Mouse (Mus musculus) heart, embryonic 16.5 days (tissue): ENCODE measurements at regions not wholly inside any gene's neighbourhood (a gene's known extent, or its start where the extent isn't known, plus 50 kb on each side); places are given as distances from the start of the nearest gene placed in this dataset.

Source experiments
- ATAC-seq: fragments of 200-750 bp; cut with Nextera tagmentation; replicated peaks from 2 replicates; pipeline ENCODE4 v1.8.0; 2017; ENCODE audit warnings: moderate number of reproducible peaks; ENCODE audit not compliant: insufficient read depth, low FRiP score; ENCODE audit errors: extremely low read depth
- H3K27ac ChIP-seq: fragments of 300-500 bp; sonication (generic); 2 replicates; pipeline ENCODE4 v1.5.1; 2014; ENCODE audit warnings: mild to moderate bottlenecking, low read length, control low read depth, moderate library complexity
- H3K27me3 ChIP-seq: fragments of 300-500 bp; sonication (generic); 2 replicates; pipeline ENCODE4 v1.6.1; 2014; ENCODE audit warnings: low read length, mixed read lengths; ENCODE audit not compliant: control insufficient read depth, insufficient read depth
- H3K36me3 ChIP-seq: fragments of 300-500 bp; sonication (generic); 2 replicates; pipeline ENCODE4 v1.6.1; 2014; ENCODE audit not compliant: control insufficient read depth, insufficient read depth
- H3K4me1 ChIP-seq: fragments of 300-500 bp; sonication (generic); 2 replicates; pipeline ENCODE4 v1.6.1; 2014; ENCODE audit warnings: low read length, mixed read lengths; ENCODE audit not compliant: control insufficient read depth, insufficient read depth
- H3K4me2 ChIP-seq: fragments of 300-500 bp; sonication (generic); 2 replicates; pipeline ENCODE4 v1.6.1; 2014; ENCODE audit warnings: low read depth, mild to moderate bottlenecking, control low read depth, low read length
- H3K4me3 ChIP-seq: fragments of 300-500 bp; sonication (generic); 2 replicates; pipeline ENCODE4 v1.5.1; 2014; ENCODE audit warnings: mild to moderate bottlenecking, control low read depth, low read length
- H3K9ac ChIP-seq: fragments of 300-500 bp; sonication (generic); 2 replicates; pipeline ENCODE4 v1.6.1; 2014; ENCODE audit warnings: low read length, control low read depth
- H3K9me3 ChIP-seq: fragments of 300-500 bp; sonication (generic); replicated peaks from 2 replicates; pipeline ENCODE4 v1.6.1; 2016; ENCODE audit warnings: low read length; ENCODE audit not compliant: control insufficient read depth
- WGBS: fragments of 180-500 bp; shearing (Covaris S2); extraction: QIAGEN DNeasy Blood & Tissue Kit; methylation state at CpG from one replicate; pipeline ENCODE4 v1.1.7; 2014; 5-methylcytosine and 5-hydroxymethylcytosine counted together

GRCm38 (mm10) chr16:78709943-78710342 lies 133.4 kb upstream of the D16Ertd472e start:
- H3K9ac ChIP-seq = no peak overlapping the region
- H3K27me3 ChIP-seq = no peaks in the 10 kb centered on the region
- no peak for ATAC-seq
- H3K4me2 ChIP-seq = no peak overlapping the region
- 74% methylated on average over 7 of the region's 7 CpGs for WGBS
- H3K36me3 ChIP-seq = no peaks in the 10 kb centered on the region
- H3K4me3 ChIP-seq = no peak overlapping the region
- no peak overlapping the region for H3K27ac ChIP-seq
- no peaks in the 10 kb centered on the region for H3K9me3 ChIP-seq
- H3K4me1 ChIP-seq = no peaks in the 10 kb centered on the region

GRCm38 (mm10) chr16:78707566-78707965 lies 131.1 kb upstream of the D16Ertd472e start:
- H3K27ac ChIP-seq = no peak overlapping the region
- WGBS = 79% methylated on average over 4 of the region's 4 CpGs
- no peaks in the 10 kb centered on the region for H3K9me3 ChIP-seq
- no peaks in the 10 kb centered on the region for H3K36me3 ChIP-seq
- no peak for ATAC-seq
- H3K4me3 ChIP-seq = no peak overlapping the region
- H3K9ac ChIP-seq = no peak overlapping the region
- no peaks in the 10 kb centered on the region for H3K27me3 ChIP-seq
- H3K4me2 ChIP-seq = no peak overlapping the region
- H3K4me1 ChIP-seq = no peaks in the 10 kb centered on the region

- Histone ChIP-seq H3K27ac (no peak overlapping the region), H3K9ac (no peak overlapping the region), H3K4me1 (no peaks in the 10 kb centered on the region), H3K4me2 (no peak overlapping the region), H3K4me3 (no peak overlapping the region), H3K27me3 (no peaks in the 10 kb centered on the region), H3K9me3 (no peaks in the 10 kb centered on the region), H3K36me3 (no peaks in the 10 kb centered on the region)
- no peak for ATAC-seq
- WGBS = 85% methylated on average over 7 of the region's 7 CpGs
Measured at GRCm38 (mm10) chr16:78707165-78707564, 130.7 kb upstream of the D16Ertd472e start.

GRCm38 (mm10) chr16:78697514-78698209 lies 121.2 kb upstream of the D16Ertd472e start:
- no peaks in the 10 kb centered on the region for H3K27me3 ChIP-seq
- no peak overlapping the region for H3K9ac ChIP-seq
- H3K36me3 ChIP-seq = no peaks in the 10 kb centered on the region
- no peak for ATAC-seq
- H3K4me1 ChIP-seq = no peaks in the 10 kb centered on the region
- 52% methylated on average over 3 of the region's 3 CpGs for WGBS
- H3K9me3 ChIP-seq = no peaks in the 10 kb centered on the region
- H3K27ac ChIP-seq = no peak overlapping the region
- no peak overlapping the region for H3K4me2 ChIP-seq
- H3K4me3 ChIP-seq = no peak overlapping the region

- no peak for ATAC-seq
- no peak overlapping the region for H3K4me2 ChIP-seq
- H3K4me1 ChIP-seq = peaks cover 2% of the 10 kb centered on the region; the same call in 1 of the 2 replicates
- no peaks in the 10 kb centered on the region for H3K36me3 ChIP-seq
- no peaks in the 10 kb centered on the region for H3K27me3 ChIP-seq
- H3K4me3 ChIP-seq = no peak overlapping the region
- H3K9ac ChIP-seq = no peak overlapping the region
- no peak overlapping the region for H3K27ac ChIP-seq
- H3K9me3 ChIP-seq = no peaks in the 10 kb centered on the region
Measured at GRCm38 (mm10) chr16:78688251-78688650, 111.7 kb upstream of the D16Ertd472e start.

DNA sequence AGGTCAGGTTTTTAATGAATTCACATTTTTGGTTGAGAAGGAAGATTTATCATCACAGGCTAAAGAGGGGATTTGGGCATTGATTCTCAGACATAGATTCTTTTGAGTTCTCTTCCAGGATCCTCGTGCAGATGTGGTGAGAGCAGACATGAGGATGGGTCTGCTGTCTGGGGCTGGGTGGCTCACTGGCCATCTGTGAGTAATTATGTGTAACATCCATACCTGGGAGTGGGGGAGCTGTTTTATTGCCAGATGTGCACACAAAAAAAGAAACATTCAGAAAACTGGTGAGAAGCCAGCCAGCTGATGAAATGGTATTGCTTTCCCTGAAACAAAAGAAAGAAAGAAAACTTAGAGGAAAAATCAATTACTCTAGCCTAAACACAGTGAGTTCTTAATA lies 108.7 kb upstream of the D16Ertd472e start:
- H3K27me3 ChIP-seq = no peaks in the 10 kb centered on the region
- H3K36me3 ChIP-seq = no peaks in the 10 kb centered on the region
- H3K9ac ChIP-seq = no peak overlapping the region
- H3K9me3 ChIP-seq = no peaks in the 10 kb centered on the region
- ATAC-seq = no peak
- no peaks in the 10 kb centered on the region for H3K4me1 ChIP-seq
- no peak overlapping the region for H3K27ac ChIP-seq
- no peak overlapping the region for H3K4me3 ChIP-seq
- no peak overlapping the region for H3K4me2 ChIP-seq
- WGBS = 59% methylated on average over 1 of the region's 1 CpGs

- H3K27me3 ChIP-seq = no peaks in the 10 kb centered on the region
- H3K4me3 ChIP-seq = no peak overlapping the region
- no peak overlapping the region for H3K27ac ChIP-seq
- no peak for ATAC-seq
- no peak overlapping the region for H3K9ac ChIP-seq
- H3K4me1 ChIP-seq = no peaks in the 10 kb centered on the region
- H3K9me3 ChIP-seq = no peaks in the 10 kb centered on the region
- H3K4me2 ChIP-seq = no peak overlapping the region
- no peaks in the 10 kb centered on the region for H3K36me3 ChIP-seq
- WGBS = 65% methylated on average over 8 of the region's 8 CpGs
Measured at GRCm38 (mm10) chr16:78684031-78684430, 107.5 kb upstream of the D16Ertd472e start.

DNA sequence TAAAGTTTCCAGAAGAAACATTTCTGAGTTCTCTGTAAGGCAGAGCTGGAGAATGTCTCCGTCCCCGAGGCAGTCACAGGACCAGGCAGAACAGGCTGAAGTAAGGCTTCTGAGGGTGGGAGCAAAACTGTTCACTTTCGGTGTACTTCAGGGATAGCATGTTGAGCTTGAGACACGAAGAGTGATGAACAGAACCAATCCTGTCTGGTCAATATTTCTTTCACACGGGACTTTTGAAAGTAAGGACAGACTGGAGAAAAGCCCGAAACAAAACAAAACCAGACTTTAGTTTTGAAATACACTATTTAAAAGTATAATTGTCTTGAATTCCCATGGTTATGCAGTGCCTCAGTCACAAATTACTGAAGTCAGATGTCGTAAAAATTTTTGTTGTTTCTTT lies 84.6 kb upstream of the D16Ertd472e start:
- Histone ChIP-seq H3K4me1 (no peaks in the 10 kb centered on the region), H3K4me3 (no peak overlapping the region), H3K9me3 (no peaks in the 10 kb centered on the region), H3K9ac (no peak overlapping the region), H3K27ac (no peak overlapping the region), H3K27me3 (no peaks in the 10 kb centered on the region), H3K4me2 (no peak overlapping the region), H3K36me3 (no peaks in the 10 kb centered on the region)
- no peak for ATAC-seq
- 77% methylated on average over 7 of the region's 7 CpGs for WGBS

GRCm38 (mm10) chr16:78644710-78645109 lies 68.2 kb upstream of the D16Ertd472e start:
- Histone ChIP-seq H3K4me2 (no peak overlapping the region), H3K9me3 (no peaks in the 10 kb centered on the region), H3K27me3 (no peaks in the 10 kb centered on the region), H3K36me3 (no peaks in the 10 kb centered on the region), H3K9ac (no peak overlapping the region), H3K4me3 (no peak overlapping the region), H3K27ac (no peak overlapping the region), H3K4me1 (no peaks in the 10 kb centered on the region)
- no peak for ATAC-seq
- WGBS = 5% methylated on average over 1 of the region's 1 CpGs
